Mouse (Mus musculus): Measurements from ENCODE around the gene Susd6. TPM values are rescaled to one million over a fixed set of nuclear protein-coding genes. Genes with fewer than 3 reads are reported as not detected.

Susd6 gene
- polyA plus RNA-seq, 1 experiment = 22.9 TPM

- no peak for DNase-seq (ENCODE audit: extremely low spot score in 1 of 2, low spot score in 1 of 2)
Observed at GRCm38 (mm10) chr12:80865175-80865574, 74.9 kb downstream of the Susd6 start.

- DNase-seq (ENCODE audit: extremely low spot score in 1 of 2, low spot score in 1 of 2) = no peak
Observed at GRCm38 (mm10) chr12:80866023-80866422, 75.7 kb downstream of the Susd6 start.

DNA sequence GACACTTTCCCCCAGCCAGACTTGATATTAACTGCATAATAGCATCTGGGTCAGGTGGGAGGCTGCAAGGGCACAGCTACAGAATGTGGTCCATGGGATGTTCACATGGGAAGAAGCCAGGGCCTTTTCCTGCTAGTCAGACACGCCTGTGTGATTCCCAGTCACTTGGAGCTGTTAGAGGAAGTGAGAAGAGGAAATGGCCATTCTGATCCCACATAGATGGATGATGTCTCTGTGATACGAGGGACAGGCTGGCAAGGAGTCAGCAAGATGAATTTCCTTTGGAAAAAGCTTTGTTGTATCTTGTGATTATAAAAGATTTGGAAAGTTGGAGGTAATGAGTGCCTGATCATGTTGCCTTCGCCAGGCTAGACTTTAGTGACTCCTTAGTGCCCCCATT, 76.8 kb downstream of the Susd6 start:
- no peak for DNase-seq (ENCODE audit: extremely low spot score in 1 of 2, low spot score in 1 of 2)

DNA sequence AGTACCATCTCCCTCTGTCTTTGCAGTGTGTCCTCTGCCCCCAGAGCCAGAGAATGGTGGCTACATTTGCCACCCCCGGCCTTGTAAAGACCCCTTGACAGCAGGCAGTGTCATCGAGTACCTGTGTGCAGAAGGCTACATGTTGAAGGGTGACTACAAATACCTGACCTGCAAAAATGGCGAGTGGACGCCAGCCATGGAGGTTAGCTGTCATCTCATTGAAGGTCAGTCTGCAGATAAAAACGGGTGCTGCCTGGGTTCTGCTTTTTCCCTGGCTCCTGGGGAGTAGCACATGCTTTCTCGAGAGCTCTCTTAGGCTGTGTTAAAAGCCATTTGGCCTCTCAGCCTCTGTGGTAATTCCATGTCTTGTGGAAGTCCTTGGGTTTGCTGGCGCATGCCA, 78.1 kb downstream of the Susd6 start:
- DNase-seq (ENCODE audit: extremely low spot score in 1 of 2, low spot score in 1 of 2) = no peak

DNA sequence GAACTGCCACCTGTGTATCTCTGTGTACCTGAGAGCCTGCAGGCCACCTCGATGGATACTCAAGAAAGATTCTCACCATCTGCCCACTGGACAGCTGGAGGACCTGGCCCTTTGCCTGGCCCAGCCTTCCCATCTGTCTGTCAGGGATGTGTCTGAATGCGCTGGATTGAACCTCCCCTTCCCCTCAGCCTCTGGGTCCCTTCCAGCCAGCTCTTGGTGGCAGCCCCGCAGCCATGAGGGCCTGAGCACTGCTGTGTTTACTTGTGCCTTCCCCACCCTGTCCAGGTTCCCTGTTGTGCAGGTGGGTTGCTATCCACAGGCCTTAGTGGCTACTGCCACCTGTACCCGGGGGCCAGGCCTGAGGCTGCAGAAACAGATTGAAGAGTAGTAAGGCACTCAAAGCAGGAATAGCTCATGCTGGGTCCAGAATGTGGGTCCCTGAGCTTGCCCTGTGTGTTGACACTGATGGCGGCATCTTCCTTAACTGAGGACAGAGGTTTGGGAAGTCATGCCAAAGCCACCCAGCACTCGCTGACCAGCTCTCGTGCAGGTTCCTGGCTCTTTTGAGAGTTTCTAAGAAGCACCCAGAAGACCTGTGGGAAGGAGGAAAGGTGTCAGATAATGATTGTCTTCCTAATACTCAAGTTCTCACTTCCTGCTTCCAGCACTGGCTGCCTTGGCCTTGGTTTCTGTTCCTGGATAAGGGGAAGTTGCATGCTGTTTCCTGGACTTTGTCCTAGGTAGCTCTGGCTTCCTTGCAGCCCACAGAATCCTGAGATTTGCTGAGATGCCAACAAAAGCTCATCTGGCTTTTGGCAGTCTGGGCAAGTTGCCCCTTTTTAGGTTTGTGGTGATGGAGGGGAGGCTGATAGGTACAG, 87.1 kb downstream of the Susd6 start:
- peak in 1 of 2 experiments; percentile 25 for DNase-seq (ENCODE audit: extremely low spot score in 1 of 2, low spot score in 1 of 2)

DNA sequence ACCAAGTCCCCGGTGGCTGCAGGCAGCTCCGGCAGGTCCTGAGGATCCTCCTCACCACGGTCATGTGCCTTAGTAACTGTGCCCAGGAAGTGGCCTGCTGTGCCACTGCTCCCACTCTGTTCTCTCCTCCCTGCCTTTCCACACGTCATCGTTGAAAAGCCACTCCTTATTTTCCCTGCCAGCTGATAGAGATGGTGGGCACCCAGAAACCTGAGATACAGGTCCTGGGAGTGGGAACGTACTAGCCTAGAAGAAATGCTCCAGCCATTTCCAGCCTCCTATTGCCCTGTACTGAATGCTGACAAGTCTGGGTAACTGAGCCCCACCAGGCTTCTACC, 87.8 kb downstream of the Susd6 start:
- no peak for DNase-seq (ENCODE audit: extremely low spot score in 1 of 2, low spot score in 1 of 2)

- no peak for DNase-seq (ENCODE audit: extremely low spot score in 1 of 2, low spot score in 1 of 2)
Observed at GRCm38 (mm10) chr12:80878653-80879052, 88.3 kb downstream of the Susd6 start.

DNA sequence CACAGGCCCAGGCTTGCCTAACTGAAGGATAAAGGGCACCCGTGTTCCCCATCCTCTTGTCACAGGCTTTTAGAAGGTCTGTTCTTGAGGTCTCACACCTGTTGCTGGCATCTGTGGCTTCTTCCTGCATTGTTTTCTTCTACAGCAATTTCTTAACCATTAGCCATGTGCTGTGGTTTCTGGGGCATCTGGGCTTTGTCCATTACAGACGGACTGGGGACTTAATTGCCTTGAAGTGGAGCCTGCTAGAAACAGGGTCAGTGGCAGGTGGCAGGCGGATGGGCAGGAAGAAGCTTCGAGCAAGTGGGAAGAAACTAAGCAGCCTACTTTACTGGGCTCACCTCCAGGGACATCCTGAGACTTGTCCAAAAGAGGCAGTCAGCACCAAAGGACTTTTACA, 89.0 kb downstream of the Susd6 start:
- DNase-seq (ENCODE audit: extremely low spot score in 1 of 2, low spot score in 1 of 2) = peak in 1 of 2 experiments; percentile 17

- DNase-seq (ENCODE audit: extremely low spot score in 1 of 2, low spot score in 1 of 2) = no peak
Observed at GRCm38 (mm10) chr12:80881121-80881520, 90.8 kb downstream of the Susd6 start.

DNA sequence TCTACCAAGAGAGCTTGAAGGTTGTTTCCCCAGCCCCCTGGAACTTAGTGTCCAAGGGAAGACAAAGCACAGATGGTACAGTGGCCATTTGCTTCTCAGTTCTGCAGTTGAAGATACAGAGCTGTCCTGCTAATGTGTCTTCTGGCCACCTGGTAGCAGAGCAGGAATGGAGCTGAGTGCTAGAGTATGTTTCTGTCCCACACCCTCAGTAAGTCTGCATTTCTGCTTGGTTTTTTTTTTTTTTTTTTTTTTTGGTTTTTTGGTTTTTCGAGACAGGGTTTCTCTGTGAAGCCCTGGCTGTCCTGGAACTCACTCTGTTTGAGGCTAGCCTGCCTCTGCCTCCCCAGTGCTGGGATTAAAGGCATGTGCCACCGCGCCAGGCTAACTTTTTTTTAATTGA, 93.0 kb downstream of the Susd6 start:
- DNase-seq (ENCODE audit: extremely low spot score in 1 of 2, low spot score in 1 of 2) = no peak

- DNase-seq (ENCODE audit: extremely low spot score in 1 of 2, low spot score in 1 of 2) = no peak
Observed at GRCm38 (mm10) chr12:80883881-80884280, 93.6 kb downstream of the Susd6 start.

- no peak for DNase-seq (ENCODE audit: extremely low spot score in 1 of 2, low spot score in 1 of 2)
Observed at GRCm38 (mm10) chr12:80885301-80886288, 95.3 kb downstream of the Susd6 start.

GRCm38 (mm10) chr12:80887036-80887435, 96.7 kb downstream of the Susd6 start:
- no peak for DNase-seq (ENCODE audit: extremely low spot score in 1 of 2, low spot score in 1 of 2)

DNA sequence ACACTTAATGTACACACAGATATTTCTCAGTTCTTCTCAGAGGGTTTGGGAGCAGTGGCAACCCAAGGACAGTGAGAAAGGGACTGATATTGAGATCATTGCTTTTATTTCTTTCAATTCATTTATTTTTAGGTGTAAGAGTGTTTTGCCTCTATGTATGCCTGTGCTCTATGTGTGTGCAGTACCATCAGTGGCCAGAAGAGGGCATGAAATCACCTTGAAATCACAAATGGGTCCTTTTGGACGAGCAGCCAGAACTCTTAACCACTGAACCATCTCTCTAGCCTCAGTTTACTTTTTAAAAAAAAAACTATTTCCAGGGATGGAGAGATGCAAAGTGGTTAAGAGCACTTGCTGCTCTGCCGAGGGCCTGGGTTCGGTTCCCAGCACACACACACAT, 99.0 kb downstream of the Susd6 start:
- no peak for DNase-seq (ENCODE audit: extremely low spot score in 1 of 2, low spot score in 1 of 2)

DNA sequence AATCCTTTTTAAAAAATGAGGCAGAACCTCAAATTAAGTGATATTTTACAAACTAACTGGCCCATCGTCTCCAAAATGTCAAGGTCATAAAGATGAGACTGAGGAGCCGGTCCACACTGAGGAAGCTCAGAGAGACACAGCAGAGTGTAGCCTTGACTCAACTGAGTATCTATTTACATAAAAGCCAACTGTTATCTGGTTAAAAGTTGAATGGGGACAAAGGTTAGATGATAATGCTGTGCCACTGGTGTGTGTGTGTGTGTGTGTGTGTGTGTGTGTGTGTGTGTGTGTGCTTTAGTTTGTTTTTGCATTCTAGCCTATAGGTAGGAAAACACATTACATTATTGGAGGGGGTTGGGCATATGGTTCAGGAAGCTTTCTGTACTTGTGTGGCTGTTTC, 100.8 kb downstream of the Susd6 start:
- no peak for DNase-seq (ENCODE audit: extremely low spot score in 1 of 2, low spot score in 1 of 2)

DNA sequence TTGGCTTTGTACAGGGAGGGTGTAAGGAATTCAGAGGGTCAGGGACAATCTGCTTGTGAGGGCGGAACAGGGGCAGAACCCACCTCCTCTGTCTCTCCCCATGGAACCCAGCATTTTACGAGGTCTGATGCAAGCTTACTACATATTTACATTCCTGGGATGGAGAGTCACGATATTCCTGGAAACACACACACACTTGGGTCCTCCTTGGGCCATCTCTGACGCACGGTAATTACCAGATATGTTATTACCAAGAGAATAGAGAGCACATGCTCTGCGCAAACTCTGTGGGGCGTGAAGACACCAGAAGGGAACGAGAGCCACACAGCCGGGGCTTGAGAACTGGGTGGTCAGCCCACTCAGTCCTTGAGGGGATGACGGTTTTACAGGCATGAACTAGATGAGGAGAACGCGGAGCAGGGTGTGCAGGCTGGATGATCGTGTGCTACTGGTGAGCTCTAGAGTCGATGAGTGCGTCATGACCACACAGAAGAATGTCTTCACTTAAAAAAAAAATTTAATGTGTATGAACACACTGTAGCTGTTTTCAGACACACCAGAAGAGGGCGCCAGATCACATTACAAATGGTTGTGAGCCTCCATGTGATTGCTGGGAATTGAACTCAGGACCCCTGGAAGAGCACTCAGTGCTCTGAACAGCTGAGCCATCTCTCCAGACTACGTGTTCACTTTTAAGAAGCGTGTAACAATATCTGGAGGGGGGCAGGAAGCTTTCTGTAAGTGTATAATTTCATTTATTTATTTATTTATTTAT, 103.6 kb downstream of the Susd6 start:
- no peak for DNase-seq (ENCODE audit: extremely low spot score in 1 of 2, low spot score in 1 of 2)

DNA sequence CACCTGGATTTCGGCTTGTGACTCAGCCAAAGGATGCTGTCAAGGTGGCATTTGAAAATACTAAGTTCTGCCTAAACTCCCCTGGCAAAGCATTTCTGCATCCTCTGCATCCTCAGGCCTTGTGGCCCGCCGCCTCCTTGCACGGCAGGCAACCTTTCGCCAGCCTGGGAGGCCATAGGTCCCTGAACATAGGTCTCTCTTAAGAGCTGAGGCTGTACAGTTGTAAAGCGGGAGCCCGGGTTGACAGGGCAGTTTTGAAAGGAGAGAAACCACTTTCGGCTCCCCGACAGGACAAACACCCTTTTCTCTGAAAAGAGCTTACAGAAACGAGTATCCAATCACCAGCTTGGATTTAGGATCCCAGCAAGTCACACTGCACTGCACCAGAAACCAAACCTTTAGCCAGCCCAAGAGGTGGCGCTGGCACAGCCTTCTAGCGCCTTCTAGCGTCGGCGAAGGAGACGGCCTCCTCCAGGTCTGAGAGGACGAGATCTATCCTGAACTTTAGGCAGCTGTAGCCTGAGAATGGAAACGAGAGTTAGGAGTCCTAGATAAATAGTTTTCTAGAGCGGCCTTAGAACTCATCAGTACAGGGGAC, 104.8 kb downstream of the Susd6 start:
- DNase-seq (ENCODE audit: extremely low spot score in 1 of 2, low spot score in 1 of 2) = peak in 1 of 2 experiments; percentile 81

GRCm38 (mm10) chr12:80909631-80910030, 119.3 kb downstream of the Susd6 start:
- DNase-seq (ENCODE audit: extremely low spot score in 1 of 2, low spot score in 1 of 2) = no peak

DNA sequence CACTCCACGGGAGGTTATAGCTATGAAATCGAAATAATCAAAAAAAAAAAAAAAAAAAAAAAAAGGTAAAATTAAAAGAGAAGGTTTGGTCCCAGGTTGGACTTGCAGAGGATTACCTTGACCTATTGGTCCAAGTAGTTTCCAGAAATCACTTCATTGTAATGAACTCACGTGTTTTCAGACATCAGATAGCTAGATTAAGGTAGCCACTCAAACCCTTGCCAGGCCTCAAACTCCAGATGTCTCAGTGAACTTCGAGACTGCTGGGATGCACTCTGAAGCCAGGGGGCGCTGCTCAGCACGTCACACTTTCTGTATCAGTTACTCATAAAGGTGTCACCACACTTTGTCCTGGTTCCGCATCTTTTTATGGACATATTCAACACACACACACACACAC, 127.5 kb downstream of the Susd6 start:
- no peak for DNase-seq (ENCODE audit: extremely low spot score in 1 of 2, low spot score in 1 of 2)

DNA sequence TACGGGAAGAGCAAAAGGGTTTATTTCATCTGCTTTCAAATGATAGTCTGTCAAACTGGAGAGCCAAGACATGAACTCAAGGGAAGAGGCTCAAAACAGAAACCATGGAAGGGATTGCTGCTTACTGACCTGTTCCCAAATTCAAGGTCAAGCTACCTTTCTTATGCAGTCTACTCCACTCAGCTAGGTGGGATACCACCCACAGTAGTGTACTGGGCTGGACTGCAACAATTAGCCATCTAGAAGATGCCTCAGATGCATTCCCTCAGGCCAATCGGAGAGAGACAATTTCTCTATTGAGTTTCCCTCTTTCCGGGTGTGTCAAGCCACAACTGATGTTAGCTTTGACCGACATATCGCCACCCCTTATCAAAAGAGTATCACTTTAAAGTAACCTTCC, 131.0 kb downstream of the Susd6 start:
- no peak for DNase-seq (ENCODE audit: extremely low spot score in 1 of 2, low spot score in 1 of 2)

All from frontal cortex, adult 2 months (tissue).